Mouse (Mus musculus): ENCODE data around the gene Gpr34.

Gene Gpr34

GRCm38 (mm10) chrX:13631599-13632283, at the start of gene Gpr34:
TSS of gene Gpr34 (plus strand) at chrX:13632089.
- no peak for DNase-seq (ENCODE audit: low spot score)

- no peak for DNase-seq (ENCODE audit: low spot score)
Measured at GRCm38 (mm10) chrX:13599373-13599772, 32.5 kb upstream of the Gpr34 start.

GRCm38 (mm10) chrX:13599966-13600365, 31.9 kb upstream of the Gpr34 start:
- no peak for DNase-seq (ENCODE audit: low spot score)

- DNase-seq (ENCODE audit: low spot score): no peak
Measured at GRCm38 (mm10) chrX:13606741-13607140, 25.1 kb upstream of the Gpr34 start.

GRCm38 (mm10) chrX:13607752-13608151, 24.1 kb upstream of the Gpr34 start:
- no peak for DNase-seq (ENCODE audit: low spot score)

- DNase-seq (ENCODE audit: low spot score): no peak
Measured at GRCm38 (mm10) chrX:13611114-13611513, 20.8 kb upstream of the Gpr34 start.

GRCm38 (mm10) chrX:13612115-13612514, 19.8 kb upstream of the Gpr34 start:
- DNase-seq (ENCODE audit: low spot score): no peak

GRCm38 (mm10) chrX:13616726-13617125, 15.2 kb upstream of the Gpr34 start:
- DNase-seq (ENCODE audit: low spot score): no peak

GRCm38 (mm10) chrX:13617294-13617693, 14.6 kb upstream of the Gpr34 start:
- DNase-seq (ENCODE audit: low spot score): no peak

- no peak for DNase-seq (ENCODE audit: low spot score)
Measured at GRCm38 (mm10) chrX:13618476-13618875, 13.4 kb upstream of the Gpr34 start.

GRCm38 (mm10) chrX:13621473-13621872, 10.4 kb upstream of the Gpr34 start:
- DNase-seq (ENCODE audit: low spot score): no peak

- DNase-seq (ENCODE audit: low spot score): no peak
Measured at GRCm38 (mm10) chrX:13622654-13623053, 9.2 kb upstream of the Gpr34 start.

GRCm38 (mm10) chrX:13636398-13636797, 4.5 kb downstream of the Gpr34 start:
- DNase-seq (ENCODE audit: low spot score): no peak

GRCm38 (mm10) chrX:13638894-13639293, 7.0 kb downstream of the Gpr34 start:
- DNase-seq (ENCODE audit: low spot score): no peak

- DNase-seq (ENCODE audit: low spot score): no peak
Measured at GRCm38 (mm10) chrX:13651889-13652288, 20.0 kb downstream of the Gpr34 start.

- DNase-seq (ENCODE audit: low spot score): no peak
Measured at GRCm38 (mm10) chrX:13652291-13652690, 20.4 kb downstream of the Gpr34 start.

GRCm38 (mm10) chrX:13655005-13655421, 23.1 kb downstream of the Gpr34 start:
- DNase-seq (ENCODE audit: low spot score): no peak

GRCm38 (mm10) chrX:13655906-13656305, 24.0 kb downstream of the Gpr34 start:
- DNase-seq (ENCODE audit: low spot score): no peak

- no peak for DNase-seq (ENCODE audit: low spot score)
Measured at GRCm38 (mm10) chrX:13656721-13657120, 24.8 kb downstream of the Gpr34 start.

GRCm38 (mm10) chrX:13658616-13659140, 26.8 kb downstream of the Gpr34 start:
- no peak for DNase-seq (ENCODE audit: low spot score)

GRCm38 (mm10) chrX:13659201-13659890, 27.5 kb downstream of the Gpr34 start:
- no peak for DNase-seq (ENCODE audit: low spot score)

- no peak for DNase-seq (ENCODE audit: low spot score)
Measured at GRCm38 (mm10) chrX:13661063-13661462, 29.2 kb downstream of the Gpr34 start, which contains the start of gene Gpr82. TSS of gene Gpr82 (plus strand) at chrX:13661363.

- no peak for DNase-seq (ENCODE audit: low spot score)
Measured at GRCm38 (mm10) chrX:13668867-13669266, 37.0 kb downstream of the Gpr34 start.
